Mouse (Mus musculus): ENCODE measurements at regions not wholly inside any gene's neighbourhood (a gene's known extent, or its start where the extent isn't known, plus 50 kb on each side); places are given as distances from the start of the nearest gene placed in this dataset.
A peak's percentile ranks its signal among the peaks of the same experiment; 100 is the strongest.

DNA sequence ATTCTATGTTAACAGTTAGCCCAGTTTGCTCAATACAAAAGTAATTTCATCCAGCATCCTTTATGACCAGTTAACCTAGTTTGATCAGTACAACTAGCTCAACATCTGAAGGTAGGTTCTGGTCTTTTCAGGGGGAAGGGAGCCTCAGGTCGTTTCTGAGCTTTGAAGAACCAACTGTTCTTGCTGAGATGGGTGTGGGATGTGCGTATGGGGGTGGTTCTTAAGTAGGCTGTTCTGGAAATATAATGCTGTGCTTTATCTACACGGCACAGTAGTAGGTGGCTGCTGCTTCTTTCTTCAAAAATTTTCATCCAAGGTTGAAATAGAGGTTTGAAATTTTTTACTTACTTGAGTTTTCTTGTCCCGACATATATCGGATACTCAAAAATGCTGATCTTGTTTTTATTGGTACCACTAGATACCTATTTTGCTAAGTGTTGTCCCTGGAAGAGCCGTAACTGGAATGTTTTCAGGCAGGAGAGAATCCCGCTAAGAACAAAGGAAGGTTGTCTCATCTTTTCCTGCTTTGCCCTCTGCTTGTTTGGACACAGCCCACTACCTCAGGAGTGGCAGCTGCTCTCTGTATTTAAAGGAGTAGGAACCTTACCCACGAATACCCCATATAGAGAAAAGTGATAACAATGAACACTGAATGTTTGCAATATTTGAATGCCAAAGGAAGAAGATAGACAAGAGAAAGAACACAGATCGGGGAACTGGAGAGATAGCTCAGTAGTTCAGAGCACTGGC lies 275.5 kb downstream of the Cdh10 start:
- Histone ChIP-seq H3K36me3 (ENCODE audit: control insufficient read depth, insufficient read depth, low read length) (no peaks in the 10 kb centered on the region), H3K27ac (replicated peaks; ENCODE audit: low read depth, low read length) (no peak overlapping the region), H3K27me3 (ENCODE audit: control insufficient read depth, insufficient read depth, low read length) (no peaks in the 10 kb centered on the region), H3K4me3 (ENCODE audit: low read depth, low read length) (no peak overlapping the region), H3K4me2 (ENCODE audit: low read depth, severe bottlenecking) (no peak overlapping the region), H3K4me1 (ENCODE audit: control insufficient read depth, insufficient read depth, low read length) (no peaks in the 10 kb centered on the region), H3K9ac (ENCODE audit: low read length) (no peak overlapping the region), H3K9me3 (ENCODE audit: control insufficient read depth, low read length) (no peaks in the 10 kb centered on the region)
- no peak for DNase-seq (ENCODE audit: low spot score)
- ATAC-seq (ENCODE audit: insufficient number of reproducible peaks, low FRiP score, low TSS enrichment, low read depth) = no peak
- WGBS = 86% methylated on average over 9 of the region's 9 CpGs

GRCm38 (mm10) chr15:19114951-19115350 lies 296.2 kb downstream of the Cdh10 start:
- Histone ChIP-seq H3K27me3 (ENCODE audit: control insufficient read depth, insufficient read depth, low read length) (no peaks in the 10 kb centered on the region), H3K27ac (replicated peaks; ENCODE audit: low read depth, low read length) (no peak overlapping the region), H3K36me3 (ENCODE audit: control insufficient read depth, insufficient read depth, low read length) (no peaks in the 10 kb centered on the region), H3K9me3 (ENCODE audit: control insufficient read depth, low read length) (no peaks in the 10 kb centered on the region), H3K9ac (ENCODE audit: low read length) (no peak overlapping the region), H3K4me2 (ENCODE audit: low read depth, severe bottlenecking) (no peak overlapping the region), H3K4me1 (ENCODE audit: control insufficient read depth, insufficient read depth, low read length) (no peaks in the 10 kb centered on the region), H3K4me3 (ENCODE audit: low read depth, low read length) (no peak overlapping the region)
- 3% methylated on average over 1 of the region's 1 CpGs for WGBS
- DNase-seq (ENCODE audit: low spot score) (peak; percentile 42), ATAC-seq (ENCODE audit: insufficient number of reproducible peaks, low FRiP score, low TSS enrichment, low read depth) (peak; percentile 77; the same call in 1 of the 2 replicates)

DNA sequence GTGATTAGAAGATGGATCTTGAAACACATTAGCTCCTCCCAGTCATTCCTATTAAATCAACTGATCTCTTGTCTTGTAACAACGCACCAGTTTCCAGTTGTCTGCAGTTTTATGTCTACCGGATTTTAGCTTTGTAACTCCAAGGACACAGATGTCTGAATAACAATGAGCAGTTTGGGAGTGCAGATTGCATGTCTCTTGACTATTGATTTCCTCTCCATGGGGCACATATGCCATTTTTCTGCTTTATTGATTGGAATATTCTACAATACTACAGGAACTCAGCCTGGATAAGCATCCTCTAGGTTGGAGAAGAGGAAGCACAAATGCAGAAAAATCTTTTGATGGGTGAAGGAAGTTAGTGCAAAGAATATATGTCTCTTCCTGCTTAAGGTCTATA lies 300.2 kb downstream of the Cdh10 start:
- Histone ChIP-seq H3K36me3 (ENCODE audit: control insufficient read depth, insufficient read depth, low read length) (no peaks in the 10 kb centered on the region), H3K9me3 (ENCODE audit: control insufficient read depth, low read length) (no peaks in the 10 kb centered on the region), H3K9ac (ENCODE audit: low read length) (no peak overlapping the region), H3K4me1 (ENCODE audit: control insufficient read depth, insufficient read depth, low read length) (no peaks in the 10 kb centered on the region), H3K4me2 (ENCODE audit: low read depth, severe bottlenecking) (no peak overlapping the region), H3K27me3 (ENCODE audit: control insufficient read depth, insufficient read depth, low read length) (no peaks in the 10 kb centered on the region), H3K4me3 (ENCODE audit: low read depth, low read length) (no peak overlapping the region), H3K27ac (replicated peaks; ENCODE audit: low read depth, low read length) (no peak overlapping the region)
- 86% methylated on average over 2 of the region's 2 CpGs for WGBS
- DNase-seq (ENCODE audit: low spot score) (no peak), ATAC-seq (ENCODE audit: insufficient number of reproducible peaks, low FRiP score, low TSS enrichment, low read depth) (no peak)

DNA sequence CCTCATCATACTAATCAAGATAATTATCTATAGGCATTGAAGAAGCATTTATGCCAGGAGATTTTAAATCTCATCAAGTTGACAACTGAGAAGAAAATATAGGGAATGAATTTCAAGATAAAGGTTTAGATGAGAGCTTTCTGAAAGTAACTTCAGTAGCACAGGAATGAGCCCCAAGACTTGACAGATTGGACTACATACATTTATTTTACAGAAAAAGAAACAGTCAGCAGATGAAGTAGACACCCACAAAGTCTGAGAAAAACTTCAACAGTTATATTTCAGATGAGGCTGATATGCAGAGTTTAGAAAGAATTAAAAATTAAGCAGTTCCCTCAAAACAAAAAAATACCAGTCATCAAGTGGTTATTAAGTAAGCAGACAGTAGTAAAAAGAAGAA lies 308.7 kb downstream of the Cdh10 start:
- no peaks in the 10 kb centered on the region for H3K4me1 ChIP-seq (ENCODE audit: control insufficient read depth, insufficient read depth, low read length)
- DNase-seq (ENCODE audit: low spot score) (no peak), ATAC-seq (ENCODE audit: insufficient number of reproducible peaks, low FRiP score, low TSS enrichment, low read depth) (no peak)
- H3K27ac ChIP-seq (replicated peaks; ENCODE audit: low read depth, low read length) = no peak overlapping the region
- H3K4me3 ChIP-seq (ENCODE audit: low read depth, low read length) = no peak overlapping the region
- no peaks in the 10 kb centered on the region for H3K36me3 ChIP-seq (ENCODE audit: control insufficient read depth, insufficient read depth, low read length)
- no peaks in the 10 kb centered on the region for H3K27me3 ChIP-seq (ENCODE audit: control insufficient read depth, insufficient read depth, low read length)
- H3K9me3 ChIP-seq (ENCODE audit: control insufficient read depth, low read length) = no peaks in the 10 kb centered on the region
- no peak overlapping the region for H3K9ac ChIP-seq (ENCODE audit: low read length)
- H3K4me2 ChIP-seq (ENCODE audit: low read depth, severe bottlenecking) = no peak overlapping the region

GRCm38 (mm10) chr15:19129316-19129715 lies 310.6 kb downstream of the Cdh10 start:
- Histone ChIP-seq H3K9me3 (ENCODE audit: control insufficient read depth, low read length) (no peaks in the 10 kb centered on the region), H3K4me3 (ENCODE audit: low read depth, low read length) (no peak overlapping the region), H3K4me1 (ENCODE audit: control insufficient read depth, insufficient read depth, low read length) (no peaks in the 10 kb centered on the region), H3K4me2 (ENCODE audit: low read depth, severe bottlenecking) (no peak overlapping the region), H3K9ac (ENCODE audit: low read length) (no peak overlapping the region), H3K27ac (replicated peaks; ENCODE audit: low read depth, low read length) (no peak overlapping the region), H3K27me3 (ENCODE audit: control insufficient read depth, insufficient read depth, low read length) (no peaks in the 10 kb centered on the region), H3K36me3 (ENCODE audit: control insufficient read depth, insufficient read depth, low read length) (no peaks in the 10 kb centered on the region)
- DNase-seq (ENCODE audit: low spot score) = no peak
- WGBS = 88% methylated on average over 1 of the region's 1 CpGs
- no peak for ATAC-seq (ENCODE audit: insufficient number of reproducible peaks, low FRiP score, low TSS enrichment, low read depth)

- no peak for DNase-seq (ENCODE audit: low spot score)
- H3K4me2 ChIP-seq (ENCODE audit: low read depth, severe bottlenecking) = no peak overlapping the region
- ATAC-seq (ENCODE audit: insufficient number of reproducible peaks, low FRiP score, low TSS enrichment, low read depth) = no peak
- H3K9me3 ChIP-seq (ENCODE audit: control insufficient read depth, low read length) = no peaks in the 10 kb centered on the region
- H3K4me3 ChIP-seq (ENCODE audit: low read depth, low read length) = no peak overlapping the region
- no peaks in the 10 kb centered on the region for H3K4me1 ChIP-seq (ENCODE audit: control insufficient read depth, insufficient read depth, low read length)
- H3K27me3 ChIP-seq (ENCODE audit: control insufficient read depth, insufficient read depth, low read length) = no peaks in the 10 kb centered on the region
- H3K36me3 ChIP-seq (ENCODE audit: control insufficient read depth, insufficient read depth, low read length) = no peaks in the 10 kb centered on the region
- H3K9ac ChIP-seq (ENCODE audit: low read length) = no peak overlapping the region
- no peak overlapping the region for H3K27ac ChIP-seq (replicated peaks; ENCODE audit: low read depth, low read length)
Measured at GRCm38 (mm10) chr15:19153682-19154081, 334.9 kb downstream of the Cdh10 start.

GRCm38 (mm10) chr15:19162119-19162888 lies 343.6 kb downstream of the Cdh10 start:
- no peak overlapping the region for H3K4me3 ChIP-seq (ENCODE audit: low read depth, low read length)
- H3K36me3 ChIP-seq (ENCODE audit: control insufficient read depth, insufficient read depth, low read length) = no peaks in the 10 kb centered on the region
- H3K9ac ChIP-seq (ENCODE audit: low read length) = no peak overlapping the region
- H3K9me3 ChIP-seq (ENCODE audit: control insufficient read depth, low read length) = no peaks in the 10 kb centered on the region
- no peak overlapping the region for H3K27ac ChIP-seq (replicated peaks; ENCODE audit: low read depth, low read length)
- H3K4me1 ChIP-seq (ENCODE audit: control insufficient read depth, insufficient read depth, low read length) = no peaks in the 10 kb centered on the region
- DNase-seq (ENCODE audit: low spot score) = no peak
- H3K27me3 ChIP-seq (ENCODE audit: control insufficient read depth, insufficient read depth, low read length) = no peaks in the 10 kb centered on the region
- H3K4me2 ChIP-seq (ENCODE audit: low read depth, severe bottlenecking) = no peak overlapping the region
- no peak for ATAC-seq (ENCODE audit: insufficient number of reproducible peaks, low FRiP score, low TSS enrichment, low read depth)
- WGBS = 84% methylated on average over 6 of the region's 6 CpGs

DNA sequence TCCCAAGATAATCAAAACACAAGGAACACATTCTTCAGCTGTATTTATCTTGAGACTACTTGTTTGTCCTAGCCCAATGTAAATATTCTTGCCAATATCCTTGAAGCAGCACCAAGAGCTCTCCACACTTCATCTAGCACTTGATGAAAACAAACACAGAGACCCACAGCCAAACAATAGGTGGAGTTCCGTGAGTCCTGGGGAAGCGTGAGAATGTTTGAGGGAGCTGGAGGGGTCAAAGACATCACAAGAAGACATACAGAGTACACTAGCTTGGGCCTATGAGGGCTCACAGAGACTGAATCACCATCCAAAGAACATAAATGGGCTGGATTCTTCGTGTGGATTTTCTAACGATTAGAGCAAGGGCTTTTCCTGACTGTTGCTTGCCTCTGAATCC lies 356.7 kb downstream of the Cdh10 start:
- H3K4me3 ChIP-seq (ENCODE audit: low read depth, low read length) = no peak overlapping the region
- H3K4me1 ChIP-seq (ENCODE audit: control insufficient read depth, insufficient read depth, low read length) = no peaks in the 10 kb centered on the region
- no peak overlapping the region for H3K9ac ChIP-seq (ENCODE audit: low read length)
- ATAC-seq (ENCODE audit: insufficient number of reproducible peaks, low FRiP score, low TSS enrichment, low read depth) (no peak), DNase-seq (ENCODE audit: low spot score) (no peak)
- H3K27ac ChIP-seq (replicated peaks; ENCODE audit: low read depth, low read length) = no peak overlapping the region
- no peak overlapping the region for H3K4me2 ChIP-seq (ENCODE audit: low read depth, severe bottlenecking)
- no peaks in the 10 kb centered on the region for H3K9me3 ChIP-seq (ENCODE audit: control insufficient read depth, low read length)
- 78% methylated on average over 4 of the region's 4 CpGs for WGBS
- no peaks in the 10 kb centered on the region for H3K27me3 ChIP-seq (ENCODE audit: control insufficient read depth, insufficient read depth, low read length)
- H3K36me3 ChIP-seq (ENCODE audit: control insufficient read depth, insufficient read depth, low read length) = no peaks in the 10 kb centered on the region
